Mouse (Mus musculus): ENCODE measurements at regions not wholly inside any gene's neighbourhood (a gene's known extent, or its start where the extent isn't known, plus 50 kb on each side); places are given as distances from the start of the nearest gene placed in this dataset.
A peak's percentile ranks its signal among the peaks of the same experiment; 100 is the strongest.
"Not testable (repeated sequence)": the region's sequence is repeated elsewhere in the genome, so short reads cannot be mapped to it uniquely, and the experiment has no call there.

- no peak for DNase-seq (ENCODE audit: low spot score in 2 of 2)
- intact Hi-C loops (cut with DNase I), result no loop called here
These were observed 98.3 kb upstream of the Rad23b start for GRCm38 (mm10) chr4:55251546-55251945.

DNA sequence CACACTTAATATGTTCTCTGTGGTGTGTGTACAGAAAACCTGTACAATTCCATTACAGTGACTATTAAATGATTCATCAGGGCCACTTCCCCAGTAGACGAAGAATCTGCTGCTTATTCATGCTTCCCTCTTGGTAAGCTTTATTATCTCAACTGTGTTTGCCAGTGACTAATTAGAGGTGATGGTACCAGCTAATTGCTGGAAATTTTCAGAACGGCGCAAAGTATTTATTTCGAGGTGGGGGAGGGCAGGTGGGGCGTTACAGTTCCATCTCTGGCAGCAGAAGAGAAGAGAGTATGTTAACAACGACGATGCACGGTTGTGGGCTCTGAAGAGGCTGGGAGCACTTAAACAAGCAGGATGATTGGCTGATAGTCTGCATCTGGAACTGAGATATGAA, 96.1 kb upstream of the Rad23b start:
- intact Hi-C loops (cut with DNase I), result no loop called here
- no peak for DNase-seq (ENCODE audit: low spot score in 2 of 2)

- no peak for DNase-seq (ENCODE audit: low spot score in 2 of 2)
- intact Hi-C loops (cut with DNase I), result no loop called here
These were observed 77.7 kb upstream of the Rad23b start for GRCm38 (mm10) chr4:55271965-55272630.

DNA sequence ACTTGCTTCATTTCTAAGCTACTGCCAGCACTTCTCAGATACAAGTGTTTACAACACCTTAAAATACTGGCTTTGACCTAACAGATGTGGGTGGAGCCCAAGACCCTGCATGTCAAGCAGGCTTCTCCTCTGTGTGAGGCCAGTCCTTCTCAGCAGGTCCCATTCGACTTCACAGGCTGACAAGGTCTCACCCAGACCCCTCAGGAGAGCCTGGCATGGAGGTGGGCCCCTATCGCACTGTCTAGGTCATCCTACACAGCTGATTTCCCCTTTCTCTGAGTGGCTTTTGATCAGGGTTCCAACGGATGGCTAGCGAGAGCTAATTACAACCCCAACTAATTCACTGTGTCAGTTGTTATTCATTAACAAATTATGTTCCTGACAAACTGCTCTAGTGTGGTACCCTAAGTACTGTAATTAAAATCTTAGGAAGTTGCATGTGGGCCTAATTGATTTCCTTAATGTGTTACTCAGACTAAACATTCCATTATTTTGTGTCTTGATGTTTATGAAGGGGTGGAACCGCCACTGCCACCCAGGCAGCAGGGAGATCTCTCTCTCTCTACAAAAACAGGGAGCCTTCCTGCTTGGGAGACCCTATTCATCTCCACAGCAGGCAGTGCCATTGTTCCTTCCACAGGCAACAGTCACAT, 73.4 kb upstream of the Rad23b start:
- intact Hi-C loops (cut with DNase I), result no loop called here
- DNase-seq (ENCODE audit: low spot score in 2 of 2), result no peak

GRCm38 (mm10) chr4:55279351-55279750, 70.5 kb upstream of the Rad23b start:
- intact Hi-C loops (cut with DNase I); DNase-seq (ENCODE audit: low spot score in 2 of 2): not testable (repeated sequence)

- intact Hi-C loops (cut with DNase I), result no loop called here
- no peak for DNase-seq (ENCODE audit: low spot score in 2 of 2)
These were observed 69.1 kb upstream of the Rad23b start for GRCm38 (mm10) chr4:55280706-55281105.

DNA sequence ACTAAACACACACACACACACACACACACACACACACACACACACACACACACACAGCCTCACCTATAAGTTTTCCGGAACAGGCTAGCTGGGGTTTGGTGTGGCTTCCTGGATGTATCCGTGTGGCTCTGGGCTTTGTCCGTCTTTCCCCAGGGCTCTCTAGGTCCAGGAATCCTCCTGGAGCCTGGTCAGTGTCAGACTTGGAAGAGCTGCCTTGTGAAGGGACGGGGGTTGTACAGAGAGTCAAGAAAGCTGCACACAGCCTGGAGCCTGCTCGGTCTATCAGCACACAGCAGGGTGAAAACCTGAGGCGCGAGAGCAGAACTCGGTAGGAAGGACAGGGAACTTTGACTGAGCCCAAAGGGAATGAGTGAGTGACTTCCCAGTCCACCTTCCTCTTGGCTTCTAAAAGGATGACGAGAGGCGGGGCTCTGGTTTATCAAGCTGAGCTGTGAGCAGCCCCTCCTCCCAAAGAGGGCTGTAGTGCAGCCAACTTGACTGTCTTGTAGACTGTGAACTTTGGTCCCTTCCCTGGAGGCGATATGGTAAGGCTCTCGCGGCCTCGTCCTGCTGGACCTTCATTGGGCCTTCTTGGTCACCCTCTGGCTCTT, 68.3 kb upstream of the Rad23b start:
- no peak for DNase-seq (ENCODE audit: low spot score in 2 of 2)
- intact Hi-C loops (cut with DNase I), result no loop called here

- no peak for DNase-seq (ENCODE audit: low spot score in 2 of 2)
- intact Hi-C loops (cut with DNase I), result no loop called here
These were observed 67.4 kb upstream of the Rad23b start for GRCm38 (mm10) chr4:55282474-55282873.

- DNase-seq (ENCODE audit: low spot score in 2 of 2), result peak in 1 of 2 experiments; percentile 24
- intact Hi-C loops (cut with DNase I), result no loop called here
These were observed 65.1 kb upstream of the Rad23b start for GRCm38 (mm10) chr4:55284722-55285225.

- DNase-seq (ENCODE audit: low spot score in 2 of 2), result no peak
- intact Hi-C loops (cut with DNase I), result no loop called here
These were observed 64.2 kb upstream of the Rad23b start for GRCm38 (mm10) chr4:55285641-55286040.

- intact Hi-C loops (cut with DNase I), result no loop called here
- DNase-seq (ENCODE audit: low spot score in 2 of 2), result no peak
These were observed 61.4 kb upstream of the Rad23b start for GRCm38 (mm10) chr4:55288456-55288855.

GRCm38 (mm10) chr4:55292277-55292676, 57.6 kb upstream of the Rad23b start:
- intact Hi-C loops (cut with DNase I), result no loop called here
- DNase-seq (ENCODE audit: low spot score in 2 of 2), result peak in 1 of 2 experiments; percentile 36

DNA sequence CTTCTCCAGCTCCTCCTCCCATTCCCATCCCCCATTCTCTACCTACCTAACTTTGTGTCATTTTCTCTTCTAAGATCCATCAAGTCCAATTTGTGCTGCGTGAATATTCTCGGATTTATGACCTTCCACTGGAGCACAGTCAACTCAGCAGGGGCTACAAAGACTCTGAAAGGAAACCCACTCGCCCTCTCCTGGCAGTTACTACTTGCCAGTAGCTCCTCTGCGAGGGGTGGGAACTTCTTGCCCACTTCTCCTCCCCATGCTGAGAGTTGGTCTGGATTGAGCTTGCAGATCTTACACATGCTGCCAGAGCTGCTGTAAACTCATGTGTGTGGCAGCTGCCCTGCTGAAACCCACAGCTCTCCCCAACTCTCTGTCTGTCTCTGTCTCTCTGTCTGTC, 57.1 kb upstream of the Rad23b start:
- intact Hi-C loops (cut with DNase I), result no loop called here
- no peak for DNase-seq (ENCODE audit: low spot score in 2 of 2)

GRCm38 (mm10) chr4:55293347-55294079, 56.3 kb upstream of the Rad23b start:
- intact Hi-C loops (cut with DNase I), result no loop called here
- no peak for DNase-seq (ENCODE audit: low spot score in 2 of 2)

- intact Hi-C loops (cut with DNase I), result no loop called here
- DNase-seq (ENCODE audit: low spot score in 2 of 2), result peak; percentile 40 to 47
These were observed 55.6 kb upstream of the Rad23b start for GRCm38 (mm10) chr4:55294255-55294687.

DNA sequence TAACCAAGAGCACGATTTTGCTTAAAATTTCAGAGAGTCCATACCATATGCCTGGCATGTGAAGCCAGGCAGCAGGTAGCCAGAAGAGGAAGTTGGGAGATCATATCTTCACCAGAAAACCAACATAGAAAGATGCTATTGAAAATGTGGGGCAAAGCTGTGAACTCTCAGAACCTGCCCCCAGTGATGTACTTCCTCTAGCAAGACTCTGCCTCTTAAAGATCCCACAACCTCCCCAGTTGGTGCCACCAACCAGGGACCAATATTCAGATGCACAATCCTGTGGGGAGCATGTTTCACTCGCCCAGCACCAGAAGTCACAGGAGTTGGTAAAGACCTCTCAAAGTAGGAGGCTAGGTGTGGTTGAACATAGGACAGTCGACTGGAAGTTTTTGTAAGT, 52.0 kb upstream of the Rad23b start:
- intact Hi-C loops (cut with DNase I), result no loop called here

More for the DNA sequence above, 52.0 kb upstream of the Rad23b start:
- DNase-seq (ENCODE audit: low spot score in 2 of 2), result no peak

Data from left cerebral cortex, postnatal 14 days (tissue).